Mouse (Mus musculus) activated CD4-positive, CD25-positive, alpha-beta regulatory T cell, adult 4 months (primary cell): ENCODE results near the gene Thrb. TPM values are rescaled to one million over a fixed set of nuclear protein-coding genes. Genes with fewer than 3 reads are reported as not detected.

Source experiments
- ATAC-seq: one replicate; pipeline ENCODE4 v1.8.0; 2017
- polyA plus RNA-seq, 2 experiments: library from polyadenylated mRNA; unstranded; fragments of 100-300 nt; shearing (Covaris generic); gene quantifications; one replicate each; pipeline ENCODE4 v1.2.1; 2017

Gene Thrb
- polyA plus RNA-seq, 2 experiments from 2014 or later: 1.7 to 2.6 TPM

DNA sequence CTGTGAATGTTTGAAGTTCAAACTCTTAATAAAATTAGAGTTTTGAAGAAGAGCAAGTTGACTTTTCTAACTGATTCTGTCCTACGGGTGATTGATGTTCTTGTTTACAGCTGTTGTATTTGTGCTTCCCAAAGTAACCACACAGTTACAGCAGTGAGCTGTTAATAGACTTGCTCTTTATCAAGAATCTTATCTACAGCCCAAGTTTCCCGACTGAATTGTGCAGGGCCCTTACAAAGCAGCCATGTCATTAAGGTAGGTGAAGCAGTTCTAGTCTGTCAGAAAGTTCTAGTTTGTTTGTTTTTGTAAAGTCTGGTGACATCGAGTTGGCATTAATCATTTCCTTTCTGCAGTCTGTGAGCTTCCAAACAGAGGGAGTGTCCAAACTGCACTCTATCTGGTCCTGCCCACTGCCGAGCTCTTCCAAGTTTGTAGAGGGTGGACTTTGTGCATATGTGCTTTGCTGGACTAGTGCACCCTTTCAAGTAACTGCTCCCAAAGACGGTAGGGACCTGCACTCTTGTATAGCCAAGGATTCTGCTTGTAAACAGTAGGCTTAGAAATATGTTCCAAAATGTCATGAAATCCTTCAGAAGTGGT is 124.2 kb downstream of the Thrb start:
- ATAC-seq: no peak

DNA sequence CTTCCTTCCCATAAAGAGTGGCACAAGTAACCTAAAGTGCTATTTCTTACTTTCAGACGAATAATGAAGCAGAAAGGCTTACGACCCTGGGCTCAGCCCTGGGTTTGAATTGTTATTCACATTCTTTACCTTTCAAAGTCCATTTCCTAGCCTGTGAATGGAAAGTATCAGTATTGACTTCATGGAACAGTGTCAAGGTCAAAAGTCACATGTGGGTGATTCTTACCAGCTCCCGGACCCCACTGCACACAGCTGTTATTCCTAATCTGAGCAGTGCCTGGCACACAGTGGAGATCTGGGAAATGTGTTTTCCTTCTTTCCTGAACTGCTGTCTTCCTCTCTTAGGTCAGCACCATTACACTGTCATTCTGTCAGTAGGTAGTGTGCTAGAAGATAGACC is 125.3 kb downstream of the Thrb start:
- ATAC-seq: no peak

DNA sequence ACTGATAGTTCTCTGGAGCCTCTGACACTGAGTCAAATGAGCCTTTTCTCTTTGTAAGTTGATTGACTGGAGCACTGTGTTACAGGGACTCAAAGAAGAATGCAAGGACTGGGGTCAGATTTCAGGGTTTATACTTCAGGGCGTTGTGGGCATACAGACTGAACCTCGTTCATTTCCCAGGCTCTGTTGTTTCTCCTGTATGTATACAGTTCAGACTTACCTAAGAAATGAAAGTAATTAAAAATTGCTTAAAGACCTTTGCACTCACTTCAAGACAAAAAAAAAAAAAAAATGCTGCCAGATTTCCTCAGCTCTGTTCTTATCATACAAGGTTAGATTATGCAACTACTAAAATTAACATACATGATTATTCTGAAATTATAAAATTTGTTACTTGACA is 126.2 kb downstream of the Thrb start:
- ATAC-seq: no peak

DNA sequence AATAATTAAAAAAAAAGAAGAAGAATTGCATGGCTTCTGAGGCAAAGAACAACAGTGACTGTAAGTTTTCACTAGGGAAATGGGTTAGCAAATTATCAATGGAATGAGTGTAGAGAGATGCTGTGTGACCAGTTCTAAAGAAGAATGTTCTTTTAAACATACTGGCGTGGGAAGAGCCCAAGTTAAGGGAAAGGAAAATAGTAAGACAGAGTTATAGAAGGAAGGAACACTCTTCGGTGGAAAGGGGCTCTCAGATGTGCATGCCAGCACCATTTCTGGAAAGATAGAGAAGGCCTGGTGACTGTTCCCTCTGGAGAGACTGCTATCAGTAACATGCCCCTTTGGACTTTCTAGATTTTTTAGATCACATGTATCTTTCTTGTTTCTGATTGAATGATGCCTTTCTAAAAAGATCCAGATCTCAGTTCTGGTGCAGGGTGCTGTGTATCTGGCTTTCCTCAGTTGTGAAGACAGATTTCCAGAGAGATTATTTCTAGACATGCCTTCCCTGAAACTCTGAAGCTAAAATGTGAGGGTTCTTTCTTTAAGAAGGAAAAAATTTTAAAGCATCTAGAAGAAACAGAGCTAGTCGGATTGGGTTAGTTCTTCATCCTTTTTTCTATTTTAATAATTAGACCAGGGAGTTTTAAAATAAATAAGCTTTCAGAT is 144.0 kb downstream of the Thrb start:
- no peak for ATAC-seq

DNA sequence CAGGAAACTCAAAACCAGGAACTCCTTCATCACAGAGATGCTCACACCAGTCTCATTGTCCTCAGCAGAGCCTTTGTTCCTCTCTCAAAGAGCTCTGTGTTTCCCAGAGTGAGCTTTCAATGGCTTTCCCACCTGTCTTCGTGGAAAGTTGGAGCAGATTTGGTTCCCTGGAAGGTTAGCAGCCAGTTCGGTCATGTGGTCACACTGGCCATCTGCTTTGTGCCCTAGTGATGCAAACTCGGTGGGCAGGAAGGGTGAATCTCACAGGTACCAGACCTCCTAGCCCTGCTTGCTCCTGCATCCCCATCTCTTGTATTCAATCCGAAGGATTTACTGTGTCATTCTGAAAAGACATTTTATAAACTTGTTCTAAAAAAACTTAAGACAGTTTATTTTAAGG is 151.0 kb downstream of the Thrb start:
- ATAC-seq: no peak

DNA sequence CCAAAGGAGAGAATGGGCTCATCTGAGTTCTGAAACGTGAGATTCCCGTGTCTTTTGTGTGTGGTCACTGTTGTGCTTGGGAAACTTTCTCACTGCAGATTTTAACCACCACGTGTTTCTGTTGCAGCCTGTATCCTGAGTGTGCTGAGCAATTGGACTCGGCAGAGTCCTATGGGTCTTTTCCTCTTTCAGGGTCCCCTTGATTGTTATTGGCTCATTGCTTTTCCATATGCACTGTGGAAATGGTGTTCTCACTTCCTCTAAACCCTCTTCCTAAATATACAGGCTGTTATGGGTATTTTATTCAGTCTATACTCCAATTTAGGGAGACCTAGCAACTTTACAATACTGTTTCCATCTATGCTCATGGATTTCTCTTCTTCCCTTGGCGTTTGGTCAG is 152.4 kb downstream of the Thrb start:
- ATAC-seq: no peak

DNA sequence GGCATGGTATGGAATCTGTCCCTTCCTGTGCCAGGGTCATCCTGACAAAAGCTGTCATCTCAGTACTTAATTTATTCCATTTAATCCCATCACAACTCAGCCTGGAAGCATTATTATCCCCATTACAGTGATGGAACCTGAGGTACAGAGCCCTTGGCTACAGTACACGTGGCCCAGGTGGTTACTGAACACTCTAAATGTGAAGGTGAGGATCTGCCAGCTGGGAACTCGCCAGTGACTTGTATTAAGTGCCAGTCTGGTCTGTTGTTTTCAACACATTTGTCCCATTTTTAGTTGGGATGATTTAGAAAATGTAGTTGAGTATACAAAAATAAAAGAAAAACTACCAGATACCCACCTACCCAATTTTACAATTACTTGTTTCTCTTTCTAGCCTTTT is 155.0 kb downstream of the Thrb start:
- ATAC-seq: no peak

DNA sequence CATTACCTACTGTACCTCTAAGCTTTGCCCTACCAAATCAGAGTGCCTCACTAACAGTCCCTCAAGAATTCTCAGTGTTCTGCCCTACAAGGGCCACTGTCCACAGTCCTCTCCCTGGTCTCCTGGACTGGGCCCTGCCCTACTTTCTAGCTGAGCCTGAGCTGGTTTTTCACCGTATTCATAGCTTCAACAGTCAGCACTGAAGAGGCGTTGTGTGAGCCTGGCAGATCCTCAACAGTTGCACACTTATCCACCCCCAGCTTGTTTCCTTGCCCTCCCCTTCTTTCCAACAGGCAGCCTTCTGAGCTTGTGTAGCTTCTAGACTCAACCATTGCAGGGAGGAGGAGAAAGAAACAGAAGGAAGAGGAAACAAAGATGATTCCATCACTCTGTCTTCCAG is 158.0 kb downstream of the Thrb start:
- ATAC-seq: no peak

DNA sequence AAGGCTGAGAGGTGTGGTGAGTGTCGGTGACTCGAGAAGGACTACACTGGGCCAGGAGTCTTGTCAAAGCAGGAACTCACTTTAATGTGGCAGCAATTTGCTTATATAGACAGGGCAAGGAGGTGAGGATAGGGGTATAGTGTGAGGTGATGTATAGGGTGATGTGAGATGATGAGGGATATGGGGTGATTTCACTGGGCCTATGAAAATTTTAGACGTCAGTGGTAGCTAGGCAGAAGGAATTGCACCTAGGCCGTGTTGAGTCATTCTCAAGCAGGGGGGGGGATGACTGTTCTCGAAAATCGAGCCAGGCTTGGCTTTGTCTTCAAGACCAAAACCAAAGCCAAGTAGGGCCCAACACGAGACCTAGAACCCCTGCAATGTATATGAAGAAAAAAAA is 162.7 kb downstream of the Thrb start:
- no peak for ATAC-seq

DNA sequence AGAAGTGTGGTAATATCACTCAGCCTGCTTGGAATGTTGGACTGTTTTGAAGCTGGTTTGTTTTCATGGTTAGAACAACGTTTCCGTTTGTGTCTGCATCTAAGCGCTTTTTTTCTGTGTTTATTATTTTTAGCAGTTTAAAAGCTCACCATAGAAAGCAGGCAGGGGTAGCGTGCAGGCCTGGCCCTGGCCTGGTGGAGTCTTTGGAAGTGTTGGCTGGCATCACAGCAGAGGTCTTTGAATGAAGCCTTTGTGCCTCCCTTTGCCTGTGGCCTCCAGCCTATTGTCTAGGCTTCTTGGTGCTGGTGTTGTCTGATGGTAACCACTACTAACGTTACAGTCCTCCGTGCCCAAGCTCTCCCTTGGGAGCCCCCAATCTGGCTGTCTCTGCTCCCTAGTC is 167.3 kb downstream of the Thrb start:
- ATAC-seq: no peak

DNA sequence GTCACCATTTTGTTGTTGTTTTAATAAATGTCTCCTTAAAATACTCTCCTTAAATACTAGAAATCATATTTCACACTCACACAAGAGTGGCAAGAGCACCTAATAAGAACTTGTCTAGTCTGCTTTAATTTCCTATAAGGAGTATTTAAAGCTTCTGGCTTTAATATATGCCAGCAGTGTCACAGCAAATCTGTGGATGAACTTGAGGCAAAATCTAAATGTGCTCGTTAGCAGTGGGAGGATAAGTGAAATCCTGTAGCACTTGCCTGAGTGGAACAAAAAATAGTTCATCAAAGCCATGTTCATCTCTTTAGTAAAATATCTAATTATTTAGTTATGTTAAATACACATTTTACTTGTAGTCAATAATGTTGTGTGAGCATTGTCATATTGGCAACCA is 175.7 kb downstream of the Thrb start:
- ATAC-seq: no peak

DNA sequence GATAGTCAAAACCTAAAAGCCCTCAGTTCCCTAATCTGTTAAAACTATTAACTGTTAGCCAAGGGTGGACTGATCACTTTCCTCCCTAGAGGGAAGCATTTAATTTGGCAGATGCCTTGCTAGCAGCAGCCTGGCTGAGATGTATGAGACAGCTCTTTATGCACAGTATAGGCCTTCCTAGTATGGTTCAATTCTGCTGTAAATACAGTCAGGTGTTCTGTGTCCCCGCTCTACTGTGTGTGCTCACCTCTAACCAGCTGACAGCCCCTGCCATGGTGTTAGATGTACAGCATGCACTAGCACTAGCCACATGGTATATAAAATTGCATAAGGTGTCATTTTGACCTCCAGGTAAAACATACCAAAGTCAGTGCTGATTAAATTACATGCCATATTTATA is 176.7 kb downstream of the Thrb start:
- ATAC-seq: no peak

DNA sequence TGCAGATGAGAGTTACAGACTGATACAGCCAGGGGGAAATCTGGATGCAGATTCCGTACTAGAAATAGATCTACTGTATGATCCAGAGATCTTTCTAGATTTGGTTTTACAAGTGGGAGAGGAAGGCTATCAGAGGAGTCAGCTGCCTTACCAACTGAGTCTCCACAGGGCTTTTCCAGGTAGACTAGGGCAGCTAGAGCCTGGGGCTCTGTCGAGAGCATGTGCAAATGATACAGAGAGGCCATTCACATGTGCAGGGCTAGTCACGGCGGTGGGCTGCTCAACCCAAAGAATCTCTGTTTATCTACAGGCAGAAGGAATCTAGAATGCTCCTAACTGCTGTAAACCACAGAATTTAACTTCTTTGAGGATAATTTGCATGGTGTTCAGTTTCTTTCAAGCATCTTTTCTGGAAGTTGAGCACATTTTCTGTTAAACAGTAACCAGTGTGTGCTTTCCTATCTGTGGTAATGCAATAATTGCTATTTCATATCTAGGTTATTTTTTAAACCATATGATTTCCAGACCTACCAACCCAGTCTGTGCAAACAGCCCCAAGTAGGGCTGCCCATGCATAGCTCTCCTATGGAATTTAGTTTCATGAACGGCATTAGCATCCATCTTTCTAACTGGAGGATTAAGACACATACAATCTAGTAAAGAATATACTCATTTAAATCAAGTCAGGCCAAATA is 185.1 kb downstream of the Thrb start:
- ATAC-seq: no peak

DNA sequence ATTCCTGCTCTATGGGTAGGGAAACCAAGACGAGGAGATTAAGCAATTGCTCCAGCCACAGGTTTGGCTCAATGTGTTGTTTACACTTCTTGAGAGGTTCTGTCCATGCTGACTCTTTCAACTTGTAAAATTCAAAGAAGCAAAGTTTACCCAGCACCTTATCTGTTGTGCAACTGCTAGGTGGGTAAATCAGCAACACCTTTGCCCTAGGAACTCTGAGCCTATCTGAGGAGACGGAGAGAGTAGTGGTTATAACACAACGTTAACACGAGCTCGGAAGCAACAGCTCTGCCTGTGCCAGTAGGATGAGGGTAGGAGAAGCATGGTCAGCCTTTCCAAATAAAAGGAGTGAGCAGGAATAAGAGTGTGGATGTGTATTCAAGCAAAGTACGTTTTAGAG is 185.8 kb downstream of the Thrb start:
- no peak for ATAC-seq

DNA sequence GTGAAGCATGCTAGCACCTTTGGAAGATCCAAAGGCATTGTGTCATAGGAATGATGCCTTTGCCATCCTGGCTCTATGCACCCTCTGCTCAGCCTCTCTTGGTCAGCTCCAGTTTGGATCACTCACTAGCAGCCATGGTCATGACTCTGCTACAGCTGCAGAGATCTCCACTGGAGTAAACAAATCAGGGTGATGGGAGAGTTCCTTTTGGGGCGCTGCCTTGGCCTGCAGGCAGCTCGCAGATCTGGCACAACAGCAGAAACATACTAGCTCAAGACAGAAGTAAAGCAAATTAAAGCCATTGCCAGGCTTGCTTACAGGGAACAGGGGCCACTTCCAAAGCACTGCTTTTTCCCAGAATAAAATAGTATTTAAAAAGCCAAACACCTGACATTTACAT is 186.6 kb downstream of the Thrb start:
- no peak for ATAC-seq

DNA sequence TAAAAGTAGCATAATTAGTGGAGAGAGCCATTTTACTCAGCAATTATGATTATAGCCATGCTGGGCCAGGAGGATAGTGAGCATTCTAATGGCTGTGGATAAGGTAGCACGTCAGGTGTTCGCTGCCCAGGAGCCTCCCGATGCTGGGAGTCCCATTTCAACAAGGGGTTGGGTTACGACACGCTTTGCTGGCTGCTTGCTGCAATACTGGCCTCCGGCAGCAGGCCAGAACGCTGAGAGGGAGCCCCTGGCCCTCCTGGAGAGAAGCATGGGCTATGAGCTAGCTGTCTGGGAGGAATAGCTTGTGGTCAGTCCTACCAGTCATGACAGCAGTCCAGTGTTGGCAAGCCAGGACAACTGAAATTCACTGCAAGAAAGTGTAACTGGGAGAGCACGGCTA is 187.2 kb downstream of the Thrb start:
- no peak for ATAC-seq

DNA sequence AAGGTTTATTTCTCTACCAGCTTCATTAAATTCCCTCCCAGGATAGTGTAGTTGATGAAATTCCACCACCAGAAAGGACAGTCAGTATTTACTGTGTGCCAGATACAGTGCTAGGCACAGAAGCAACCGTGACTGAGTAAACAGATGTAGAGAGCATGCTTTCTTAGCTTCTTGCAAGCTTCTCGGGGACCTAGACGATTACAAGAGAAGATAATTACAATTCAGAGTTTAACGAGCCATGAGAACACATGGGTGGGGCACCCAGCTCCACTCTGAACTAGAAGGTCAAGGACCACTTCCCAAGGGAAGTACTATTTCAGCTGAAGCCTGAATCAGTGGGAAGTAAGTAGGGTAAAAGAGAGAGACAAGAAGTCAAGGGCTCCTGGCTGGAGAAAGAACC is 190.3 kb downstream of the Thrb start:
- no peak for ATAC-seq

DNA sequence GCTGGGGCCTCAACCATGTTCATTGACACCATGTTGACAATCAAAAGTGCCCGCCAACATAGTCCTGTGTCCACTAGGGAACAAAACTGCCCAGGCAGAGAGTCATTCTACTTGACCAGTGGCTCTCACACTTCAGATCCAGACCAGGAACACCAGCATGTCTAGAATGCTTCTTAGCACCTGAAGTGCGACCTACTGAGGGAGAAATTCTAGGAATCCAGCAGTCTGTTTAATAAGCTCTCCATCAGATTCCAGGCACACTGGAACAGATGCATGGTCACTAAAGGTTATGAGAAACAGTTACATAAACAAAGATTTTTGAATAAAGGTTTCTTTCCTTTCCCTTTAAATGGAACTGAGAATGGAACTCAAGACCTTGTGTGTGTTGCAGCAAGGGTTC is 192.2 kb downstream of the Thrb start:
- no peak for ATAC-seq

DNA sequence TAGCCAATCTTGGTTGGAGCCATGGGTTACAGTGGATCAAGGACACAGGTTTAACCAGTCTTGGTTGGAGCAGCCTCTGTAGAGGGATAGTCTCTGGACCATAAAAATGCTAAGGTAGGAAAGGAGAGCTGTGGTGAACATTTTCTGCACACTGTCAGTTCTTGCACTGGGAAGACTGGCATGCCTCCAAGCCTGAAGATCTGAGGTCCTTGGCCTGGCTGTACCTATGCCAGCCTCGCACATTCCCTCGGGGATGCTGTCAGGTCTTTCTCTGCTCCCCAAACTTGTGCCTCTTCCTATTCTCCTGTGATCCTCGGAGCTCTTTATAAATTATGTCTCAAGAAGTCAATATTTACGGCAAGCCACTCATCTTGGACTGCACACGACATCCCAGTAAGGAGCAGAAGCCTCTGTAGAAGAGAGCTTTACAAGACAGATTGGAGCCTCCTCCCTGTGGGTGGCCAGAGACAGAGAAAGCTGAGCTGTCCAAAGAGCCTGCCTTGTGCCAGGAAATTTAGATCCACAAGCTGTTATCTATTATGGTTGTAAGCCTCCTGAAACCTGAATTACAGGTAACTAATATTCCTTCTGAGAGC is 199.8 kb downstream of the Thrb start:
- ATAC-seq: no peak

DNA sequence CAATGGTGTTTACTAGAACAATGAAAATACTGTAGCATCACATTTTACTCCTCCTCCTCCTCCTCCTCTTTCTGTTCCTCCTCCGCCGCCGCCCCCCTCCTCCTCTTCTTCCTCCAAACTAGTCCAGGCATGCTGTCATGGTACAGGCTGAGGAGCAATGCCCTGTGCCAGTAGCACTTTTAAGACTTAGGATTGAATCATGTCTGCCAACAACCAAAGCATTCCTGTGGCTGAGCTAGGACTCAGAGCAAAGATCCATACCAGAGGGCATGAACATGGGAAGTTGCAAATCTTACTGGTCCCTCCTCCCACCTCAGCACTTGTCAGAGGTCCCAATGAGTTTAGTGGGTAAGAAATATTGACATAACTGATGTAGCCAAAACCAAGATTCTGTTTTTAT is 202.6 kb downstream of the Thrb start:
- ATAC-seq: no peak

DNA sequence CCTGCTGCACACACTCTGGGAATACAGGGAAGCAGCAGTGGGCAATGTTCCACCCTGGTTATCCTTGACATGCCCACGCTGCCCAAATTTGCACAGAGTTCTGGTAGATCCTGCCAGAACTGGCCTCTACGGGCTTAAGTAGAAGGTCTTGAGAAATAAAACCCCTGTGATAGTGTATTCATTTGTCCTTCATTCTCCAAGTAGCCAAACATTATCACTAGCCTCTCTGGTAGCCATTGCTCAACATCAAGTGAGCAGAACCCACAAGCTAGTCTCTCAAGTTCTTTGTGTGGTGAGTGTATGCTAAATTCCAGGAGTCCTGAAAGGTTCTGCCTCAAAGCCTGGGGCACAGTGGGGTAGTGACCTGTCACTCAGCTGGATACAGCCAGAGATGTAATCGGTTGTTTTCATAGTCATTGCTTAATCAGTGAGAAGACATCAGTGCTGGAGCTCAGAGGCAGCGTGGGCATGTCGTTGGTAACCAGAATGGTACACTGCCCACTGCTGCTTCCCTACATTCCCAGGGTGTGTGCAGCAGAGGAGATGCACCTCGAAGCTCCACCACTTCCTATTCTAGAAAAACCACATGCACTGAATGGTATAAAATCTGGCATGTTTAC is 203.8 kb downstream of the Thrb start:
- ATAC-seq: no peak

DNA sequence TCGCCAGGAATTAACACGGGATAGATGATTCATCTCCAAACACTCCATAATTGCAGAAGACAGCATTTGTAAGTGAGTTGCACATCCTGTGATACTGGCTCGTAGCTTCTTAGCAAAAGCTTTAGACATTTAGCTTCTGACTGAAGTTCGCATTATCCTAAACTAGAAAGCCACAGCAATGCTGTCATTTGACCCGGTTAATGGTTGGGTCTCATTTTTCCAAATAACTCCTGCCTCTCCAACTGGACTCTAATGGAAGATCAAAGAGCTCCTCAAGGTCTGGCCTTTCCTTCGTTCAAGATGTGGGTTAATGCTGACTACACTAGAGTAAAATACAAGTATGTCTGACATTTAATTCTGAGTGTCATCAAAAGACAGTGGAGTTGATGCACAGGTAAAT is 208.3 kb downstream of the Thrb start:
- ATAC-seq: no peak

DNA sequence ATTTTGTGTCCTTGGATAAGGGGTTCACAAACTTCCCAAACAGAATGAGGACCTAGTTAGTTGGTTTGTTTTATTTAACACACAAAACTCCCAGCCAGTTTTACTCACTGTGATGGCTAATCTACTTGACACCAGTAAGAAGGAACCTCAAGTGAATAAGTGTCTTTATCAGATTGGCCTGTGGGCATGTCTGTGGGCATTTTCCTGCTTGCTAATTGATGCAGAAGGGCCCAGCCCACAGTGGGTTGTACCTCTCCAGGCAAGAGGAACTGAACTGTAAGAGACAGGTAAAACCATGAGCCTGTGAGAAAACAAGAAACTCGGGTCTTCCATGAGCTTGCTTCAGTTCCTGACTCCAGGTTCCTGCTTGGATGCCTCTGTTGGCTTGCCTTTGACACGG is 215.9 kb downstream of the Thrb start:
- no peak for ATAC-seq

DNA sequence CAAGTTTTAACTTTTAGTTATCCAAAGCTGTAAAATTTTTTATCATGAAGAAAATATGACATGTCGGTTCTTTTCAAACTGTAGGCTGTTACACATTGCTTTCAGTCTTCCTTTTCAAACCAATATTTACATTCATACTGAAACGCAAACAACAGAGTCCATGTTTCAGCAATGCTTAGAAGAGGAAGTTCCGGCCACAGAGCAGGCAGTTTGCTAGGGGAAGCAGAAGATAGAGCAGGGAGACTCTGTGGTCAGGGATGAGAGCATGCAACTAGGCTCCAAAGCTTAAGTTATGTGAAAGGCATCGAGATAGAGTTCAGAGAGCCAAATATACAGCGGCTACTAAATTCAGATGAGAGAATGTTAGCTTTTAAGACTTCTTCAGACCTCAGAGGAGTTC is 219.4 kb downstream of the Thrb start:
- ATAC-seq: no peak
